Mouse (Mus musculus) midbrain, postnatal 0 days (tissue): ENCODE data around the gene She. TPM values are rescaled to one million over a fixed set of nuclear protein-coding genes. Genes with fewer than 3 reads are reported as not detected.
A peak's percentile ranks its signal among the peaks of the same experiment; 100 is the strongest.

Experiments used
- ATAC-seq: fragments of 200-750 bp; cut with Nextera tagmentation; 2 replicates; pipeline ENCODE4 v1.8.0; 2017; ENCODE audit warnings: moderate number of reproducible peaks, mild to moderate bottlenecking, moderate TSS enrichment, moderate library complexity; ENCODE audit not compliant: low FRiP score
- DNase-seq: peaks from one replicate; pipeline ENCODE4 v3.0.0-alpha.2; 2015; ENCODE audit warnings: low spot score
- H3K27ac ChIP-seq: fragments of 300-500 bp; sonication (generic); 2 replicates; pipeline ENCODE4 v1.5.1; 2014; ENCODE audit warnings: low read depth, mild to moderate bottlenecking, low read length, mixed read lengths
- H3K27me3 ChIP-seq: fragments of 300-500 bp; sonication (generic); 2 replicates; pipeline ENCODE4 v1.6.1; 2014; ENCODE audit warnings: low read length, control low read depth, mixed read lengths; ENCODE audit not compliant: insufficient read depth
- H3K36me3 ChIP-seq: fragments of 300-500 bp; sonication (generic); 2 replicates; pipeline ENCODE4 v1.6.1; 2014; ENCODE audit warnings: low read length, control low read depth, mixed read lengths; ENCODE audit not compliant: insufficient read depth
- H3K4me1 ChIP-seq: fragments of 300-500 bp; sonication (generic); 2 replicates; pipeline ENCODE4 v1.6.1; 2014; ENCODE audit warnings: mild to moderate bottlenecking, control low read depth, antibody characterized with exemption, low read length, mixed read lengths; ENCODE audit not compliant: insufficient read depth
- H3K4me2 ChIP-seq: fragments of 300-500 bp; sonication (generic); 2 replicates; pipeline ENCODE4 v1.6.1; 2014; ENCODE audit warnings: low read depth, mild to moderate bottlenecking, low read length, mixed read lengths; ENCODE audit not compliant: poor library complexity, severe bottlenecking
- H3K4me3 ChIP-seq: fragments of 300-500 bp; sonication (generic); 2 replicates; pipeline ENCODE4 v1.5.1; 2014; ENCODE audit warnings: low read depth, mild to moderate bottlenecking, low read length, moderate library complexity
- H3K9ac ChIP-seq: fragments of 300-500 bp; sonication (generic); replicated peaks from 2 replicates; pipeline ENCODE4 v1.6.1; 2014; ENCODE audit warnings: mild to moderate bottlenecking, low read length, moderate library complexity, mixed read lengths; ENCODE audit not compliant: poor library complexity, severe bottlenecking
- H3K9me3 ChIP-seq: fragments of 300-500 bp; sonication (generic); 2 replicates; pipeline ENCODE4 v1.6.1; 2016; ENCODE audit warnings: low read length, control low read depth
- CTCF ChIP-seq: IDR thresholded peaks from 2 replicates; pipeline ENCODE4 v1.5.1; 2016; ENCODE audit warnings: antibody characterized with exemption, mild to moderate bottlenecking
- WGBS: fragments of 180-500 bp; shearing (Covaris S2); extraction: QIAGEN DNeasy Blood & Tissue Kit; methylation state at CpG from one replicate; pipeline ENCODE4 v1.1.7; 2014; 5-methylcytosine and 5-hydroxymethylcytosine counted together
- polyA plus RNA-seq: library from polyadenylated mRNA; unstranded; fragments of >200 nt; fragmentation: Nextera tagmentation; extraction: Ambion mirVana; gene quantifications from 2 replicates; pipeline ENCODE4 v1.2.1, GENCODE M21; 2015
- total RNA-seq: library from RNA; depleted of rRNA; stranded (reverse); fragments of >200 nt; gene quantifications from 2 replicates; pipeline ENCODE4 v1.2.3, GENCODE M21; 2014

The She gene
- total and polyA plus RNA-seq, 2 experiments from 2014 or later = 1.0 to 1.8 TPM

- no peak for ATAC-seq
- H3K36me3 ChIP-seq = no peaks in the 10 kb centered on the region
- H3K27ac ChIP-seq = no peak overlapping the region
- H3K27me3 ChIP-seq = no peaks in the 10 kb centered on the region
- no peak for DNase-seq
- 0 out of 2 replicates have a peak, but pooled peaks cover 3% of the 10 kb centered on the region for H3K9me3 ChIP-seq
- no peak overlapping the region for H3K9ac ChIP-seq
- 87% methylated on average over 5 of the region's 5 CpGs for WGBS
- no peak overlapping the region for H3K4me2 ChIP-seq
- TF ChIP-seq CTCF = no peak
- H3K4me3 ChIP-seq = no peak overlapping the region
- no peaks in the 10 kb centered on the region for H3K4me1 ChIP-seq
These were observed 23.3 kb upstream of the She start for GRCm38 (mm10) chr3:89807881-89808280.

GRCm38 (mm10) chr3:89808638-89809037 lies 22.5 kb upstream of the She start:
- no peaks in the 10 kb centered on the region for H3K36me3 ChIP-seq
- no peak for ATAC-seq
- no peaks in the 10 kb centered on the region for H3K27me3 ChIP-seq
- WGBS = 54% methylated on average over 9 of the region's 9 CpGs
- H3K9me3 ChIP-seq = 0 out of 2 replicates have a peak, but pooled peaks cover 3% of the 10 kb centered on the region
- no peak overlapping the region for H3K9ac ChIP-seq
- H3K4me2 ChIP-seq = no peak overlapping the region
- no peak for DNase-seq
- H3K4me1 ChIP-seq = no peaks in the 10 kb centered on the region
- TF ChIP-seq CTCF = no peak
- no peak overlapping the region for H3K27ac ChIP-seq
- H3K4me3 ChIP-seq = no peak overlapping the region

- no peak overlapping the region for H3K9ac ChIP-seq
- no peak overlapping the region for H3K4me2 ChIP-seq
- peak; percentile 8; the same call in 1 of the 2 replicates for TF ChIP-seq CTCF
- no peaks in the 10 kb centered on the region for H3K4me1 ChIP-seq
- no peak overlapping the region for H3K27ac ChIP-seq
- no peak for ATAC-seq
- no peaks in the 10 kb centered on the region for H3K36me3 ChIP-seq
- DNase-seq = no peak
- H3K4me3 ChIP-seq = no peak overlapping the region
- no peaks in the 10 kb centered on the region for H3K27me3 ChIP-seq
- 0 out of 2 replicates have a peak, but pooled peaks cover 3% of the 10 kb centered on the region for H3K9me3 ChIP-seq
These were observed 20.3 kb upstream of the She start for GRCm38 (mm10) chr3:89810841-89811240.

GRCm38 (mm10) chr3:89812166-89812565 lies 19.0 kb upstream of the She start:
- WGBS = 81% methylated on average over 3 of the region's 3 CpGs

GRCm38 (mm10) chr3:89814051-89814450 lies 17.1 kb upstream of the She start:
- H3K9me3 ChIP-seq = 0 out of 2 replicates have a peak, but pooled peaks cover 3% of the 10 kb centered on the region
- H3K4me1 ChIP-seq = no peaks in the 10 kb centered on the region
- H3K36me3 ChIP-seq = no peaks in the 10 kb centered on the region
- no peak for ATAC-seq
- WGBS = 74% methylated on average over 7 of the region's 7 CpGs
- no peak for DNase-seq
- no peak overlapping the region for H3K4me2 ChIP-seq
- no peak for TF ChIP-seq CTCF
- no peak overlapping the region for H3K4me3 ChIP-seq
- H3K27ac ChIP-seq = no peak overlapping the region
- no peaks in the 10 kb centered on the region for H3K27me3 ChIP-seq
- H3K9ac ChIP-seq = no peak overlapping the region

More at GRCm38 (mm10) chr3:89812166-89812565, 19.0 kb upstream of the She start:
- no peak overlapping the region for H3K4me2 ChIP-seq
- H3K27ac ChIP-seq = no peak overlapping the region
- H3K9ac ChIP-seq = no peak overlapping the region
- ATAC-seq = no peak
- no peak for DNase-seq
- no peak for TF ChIP-seq CTCF
- 0 out of 2 replicates have a peak, but pooled peaks cover 3% of the 10 kb centered on the region for H3K9me3 ChIP-seq
- H3K27me3 ChIP-seq = no peaks in the 10 kb centered on the region
- no peaks in the 10 kb centered on the region for H3K4me1 ChIP-seq
- H3K4me3 ChIP-seq = no peak overlapping the region
- H3K36me3 ChIP-seq = no peaks in the 10 kb centered on the region

GRCm38 (mm10) chr3:89817056-89817455 lies 14.1 kb upstream of the She start:
- no peak overlapping the region for H3K4me3 ChIP-seq
- H3K27ac ChIP-seq = no peak overlapping the region
- no peak overlapping the region for H3K4me2 ChIP-seq
- H3K9me3 ChIP-seq = no peaks in the 10 kb centered on the region
- no peaks in the 10 kb centered on the region for H3K4me1 ChIP-seq
- peak; percentile 45; the same call in 1 of the 2 replicates for TF ChIP-seq CTCF
- no peak overlapping the region for H3K9ac ChIP-seq
- no peak for DNase-seq
- 65% methylated on average over 4 of the region's 4 CpGs for WGBS
- no peaks in the 10 kb centered on the region for H3K36me3 ChIP-seq
- ATAC-seq = no peak
- 0 out of 2 replicates have a peak, but pooled peaks cover 3% of the 10 kb centered on the region for H3K27me3 ChIP-seq
